Mouse (Mus musculus): ENCODE measurements around the gene Dhx29. TPM values are rescaled to one million over a fixed set of nuclear protein-coding genes. Genes with fewer than 3 reads are reported as not detected.

Dhx29 gene
- polyA plus RNA-seq, 1 experiment: 10.4 TPM

- Histone ChIP-seq H3K4me2 (ENCODE audit: low read depth) (no peak overlapping the region), H3K4me3 (no peak overlapping the region), H3K36me3 (ENCODE audit: control insufficient read depth, insufficient read depth) (peaks cover 75% of the 10 kb centered on the region), H3K27me3 (ENCODE audit: control insufficient read depth, insufficient read depth, insufficient read length) (no peaks in the 10 kb centered on the region), H3ac (ENCODE audit: control insufficient read depth, insufficient read length) (no peak overlapping the region), H3K79me2 (ENCODE audit: control insufficient read depth, insufficient read depth) (no peaks in the 10 kb centered on the region)
- TF ChIP-seq MYOG (IDR thresholded peaks at IDR 0.05; ENCODE audit: control insufficient read depth in 1 of 3, insufficient read depth in 1 of 3, insufficient read length in 2 of 3, low read depth in 2 of 3) (no peak), CEBPB (IDR thresholded peaks at IDR 0.05; ENCODE audit: insufficient read depth, poor library complexity, severe bottlenecking) (no peak), TCF3 (IDR thresholded peaks at IDR 0.05; ENCODE audit: insufficient read length, low read depth) (no peak), TCF12 (IDR thresholded peaks at IDR 0.05; ENCODE audit: insufficient read depth, poor library complexity, severe bottlenecking) (no peak), POLR2AphosphoS2 (IDR thresholded peaks at IDR 0.05; ENCODE audit: insufficient read length, low read depth) (no peak), E2F4 (IDR thresholded peaks at IDR 0.05; ENCODE audit: insufficient read depth) (no peak), SRF (IDR thresholded peaks at IDR 0.05; ENCODE audit: control insufficient read depth, insufficient read length, low read depth) (no peak), USF1 (IDR thresholded peaks at IDR 0.05; ENCODE audit: low read depth) (no peak), REST (IDR thresholded peaks at IDR 0.05; ENCODE audit: insufficient read depth, insufficient read length) (no peak), MYOD1 (IDR thresholded peaks at IDR 0.05; ENCODE audit: control insufficient read depth in 1 of 3, insufficient read length in 2 of 3, low read depth in 2 of 3) (no peak)
These were observed 16.8 kb upstream of the Dhx29 start for GRCm38 (mm10) chr13:112910434-112910833.

DNA sequence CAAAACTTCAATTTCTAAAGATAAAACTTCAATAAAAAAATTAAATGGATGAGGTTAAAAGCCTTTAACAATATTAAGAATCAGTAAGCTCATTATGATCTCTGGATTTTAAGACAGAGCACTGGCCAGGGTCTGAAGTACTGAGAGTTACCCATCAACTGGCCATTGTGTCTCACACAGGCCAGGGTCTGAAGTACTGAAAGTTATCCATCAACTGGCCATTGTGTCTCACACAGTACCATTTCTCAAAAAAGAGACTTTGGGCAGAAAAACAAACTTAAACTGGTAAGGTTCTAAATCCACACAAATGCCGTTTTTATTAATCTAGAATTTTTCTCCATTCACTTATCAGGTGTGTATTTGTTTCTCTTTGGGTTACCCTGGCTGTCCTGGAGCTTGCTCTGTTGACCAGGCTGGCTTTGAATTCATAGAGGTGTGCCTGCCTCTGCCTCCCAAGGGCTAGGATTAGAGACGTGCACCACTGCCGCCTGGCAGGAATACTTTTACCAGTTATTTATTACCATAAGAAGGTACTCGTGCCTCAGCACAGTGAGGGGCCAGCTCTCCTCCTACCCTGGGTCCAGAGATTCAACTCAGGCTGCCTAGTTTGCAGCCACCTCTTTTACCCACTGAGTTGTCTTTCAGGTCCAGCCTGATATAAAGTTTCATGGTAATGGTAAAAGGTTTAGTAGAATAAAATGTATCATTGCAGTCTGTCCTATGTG, 8.0 kb upstream of the Dhx29 start:
- Histone ChIP-seq H3K79me2 (ENCODE audit: control insufficient read depth, insufficient read depth) (peaks cover 27% of the 10 kb centered on the region), H3K27me3 (ENCODE audit: control insufficient read depth, insufficient read depth, insufficient read length) (no peaks in the 10 kb centered on the region), H3K36me3 (ENCODE audit: control insufficient read depth, insufficient read depth) (peaks cover 52% of the 10 kb centered on the region), H3K4me2 (ENCODE audit: low read depth) (no peak overlapping the region), H3ac (ENCODE audit: control insufficient read depth, insufficient read length) (no peak overlapping the region), H3K4me3 (no peak overlapping the region)
- no peak for TF ChIP-seq E2F4 (IDR thresholded peaks at IDR 0.05; ENCODE audit: insufficient read depth)
- no peak for TF ChIP-seq SRF (IDR thresholded peaks at IDR 0.05; ENCODE audit: control insufficient read depth, insufficient read length, low read depth)
- TF ChIP-seq TCF3 (IDR thresholded peaks at IDR 0.05; ENCODE audit: insufficient read length, low read depth): no peak
- no peak for TF ChIP-seq REST (IDR thresholded peaks at IDR 0.05; ENCODE audit: insufficient read depth, insufficient read length)
- TF ChIP-seq POLR2A (IDR thresholded peaks at IDR 0.05; ENCODE audit: insufficient read length, low read depth): no peak
- TF ChIP-seq MYOD1 (IDR thresholded peaks at IDR 0.05; ENCODE audit: control insufficient read depth in 1 of 3, insufficient read length in 2 of 3, low read depth in 2 of 3): no peak
- TF ChIP-seq MYOG (IDR thresholded peaks at IDR 0.05; ENCODE audit: control insufficient read depth in 1 of 3, insufficient read depth in 1 of 3, insufficient read length in 2 of 3, low read depth in 2 of 3): no peak
- TF ChIP-seq USF1 (IDR thresholded peaks at IDR 0.05; ENCODE audit: low read depth): no peak
- TF ChIP-seq POLR2AphosphoS2 (IDR thresholded peaks at IDR 0.05; ENCODE audit: insufficient read length, low read depth): no peak
- no peak for TF ChIP-seq TCF12 (IDR thresholded peaks at IDR 0.05; ENCODE audit: insufficient read depth, poor library complexity, severe bottlenecking)
- no peak for TF ChIP-seq MAX (IDR thresholded peaks at IDR 0.05; ENCODE audit: low read depth)
- TF ChIP-seq CEBPB (IDR thresholded peaks at IDR 0.05; ENCODE audit: insufficient read depth, poor library complexity, severe bottlenecking): no peak

GRCm38 (mm10) chr13:112920906-112921305, 6.3 kb upstream of the Dhx29 start:
- Histone ChIP-seq H3K79me2 (ENCODE audit: control insufficient read depth, insufficient read depth) (peaks cover 43% of the 10 kb centered on the region), H3ac (ENCODE audit: control insufficient read depth, insufficient read length) (no peak overlapping the region), H3K36me3 (ENCODE audit: control insufficient read depth, insufficient read depth) (peaks cover 39% of the 10 kb centered on the region), H3K4me2 (ENCODE audit: low read depth) (no peak overlapping the region), H3K27me3 (ENCODE audit: control insufficient read depth, insufficient read depth, insufficient read length) (no peaks in the 10 kb centered on the region), H3K4me3 (no peak overlapping the region)
- no peak for TF ChIP-seq TCF3 (IDR thresholded peaks at IDR 0.05; ENCODE audit: insufficient read length, low read depth)
- no peak for TF ChIP-seq POLR2A (IDR thresholded peaks at IDR 0.05; ENCODE audit: insufficient read length, low read depth)
- no peak for TF ChIP-seq SRF (IDR thresholded peaks at IDR 0.05; ENCODE audit: control insufficient read depth, insufficient read length, low read depth)
- no peak for TF ChIP-seq USF1 (IDR thresholded peaks at IDR 0.05; ENCODE audit: low read depth)
- no peak for TF ChIP-seq CEBPB (IDR thresholded peaks at IDR 0.05; ENCODE audit: insufficient read depth, poor library complexity, severe bottlenecking)
- no peak for TF ChIP-seq MAX (IDR thresholded peaks at IDR 0.05; ENCODE audit: low read depth)
- TF ChIP-seq REST (IDR thresholded peaks at IDR 0.05; ENCODE audit: insufficient read depth, insufficient read length): no peak
- no peak for TF ChIP-seq MYOD1 (IDR thresholded peaks at IDR 0.05; ENCODE audit: control insufficient read depth in 1 of 3, insufficient read length in 2 of 3, low read depth in 2 of 3)

DNA sequence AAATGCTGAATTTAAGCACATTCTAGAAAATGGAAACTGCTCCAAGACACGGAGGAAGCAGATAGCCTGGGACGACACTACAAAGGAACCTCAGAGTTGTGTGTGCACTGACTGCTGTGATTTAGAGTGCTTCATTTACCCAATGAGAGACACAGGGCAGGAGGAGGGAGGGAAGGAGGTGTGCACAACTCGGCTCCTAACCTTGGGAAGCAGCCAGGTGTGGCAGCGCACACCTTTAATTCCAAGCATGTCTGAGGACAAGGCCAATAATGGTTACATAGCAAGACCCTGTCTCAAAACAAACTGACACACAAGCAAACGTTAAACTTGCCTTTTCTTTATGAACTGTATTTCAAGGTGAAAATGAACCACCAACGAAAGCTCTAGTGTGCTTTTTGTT, 2.0 kb upstream of the Dhx29 start:
- Histone ChIP-seq H3K79me2 (ENCODE audit: control insufficient read depth, insufficient read depth) (peaks cover 63% of the 10 kb centered on the region), H3ac (ENCODE audit: control insufficient read depth, insufficient read length) (no peak overlapping the region), H3K36me3 (ENCODE audit: control insufficient read depth, insufficient read depth) (peaks cover 10% of the 10 kb centered on the region), H3K27me3 (ENCODE audit: control insufficient read depth, insufficient read depth, insufficient read length) (no peaks in the 10 kb centered on the region), H3K4me2 (ENCODE audit: low read depth) (no peak overlapping the region), H3K4me3 (peak overlapping the region; percentile 98)
- TF ChIP-seq MYOG (IDR thresholded peaks at IDR 0.05; ENCODE audit: control insufficient read depth in 1 of 3, insufficient read depth in 1 of 3, insufficient read length in 2 of 3, low read depth in 2 of 3): no peak
- no peak for TF ChIP-seq REST (IDR thresholded peaks at IDR 0.05; ENCODE audit: insufficient read depth, insufficient read length)
- no peak for TF ChIP-seq TCF3 (IDR thresholded peaks at IDR 0.05; ENCODE audit: insufficient read length, low read depth)
- TF ChIP-seq CEBPB (IDR thresholded peaks at IDR 0.05; ENCODE audit: insufficient read depth, poor library complexity, severe bottlenecking): no peak
- TF ChIP-seq TCF12 (IDR thresholded peaks at IDR 0.05; ENCODE audit: insufficient read depth, poor library complexity, severe bottlenecking): no peak
- no peak for TF ChIP-seq MAX (IDR thresholded peaks at IDR 0.05; ENCODE audit: low read depth)
- no peak for TF ChIP-seq MYOD1 (IDR thresholded peaks at IDR 0.05; ENCODE audit: control insufficient read depth in 1 of 3, insufficient read length in 2 of 3, low read depth in 2 of 3)
- TF ChIP-seq POLR2A (IDR thresholded peaks at IDR 0.05; ENCODE audit: insufficient read length, low read depth): no peak
- no peak for TF ChIP-seq POLR2AphosphoS2 (IDR thresholded peaks at IDR 0.05; ENCODE audit: insufficient read length, low read depth)

Data from myocyte (in vitro differentiated cells).